Mouse (Mus musculus) heart, postnatal 0 days (tissue): ENCODE results near the gene 4932438A13Rik.

Source experiments
- CTCF ChIP-seq: IDR thresholded peaks from 2 replicates; pipeline ENCODE4 v1.5.1; 2016; ENCODE audit warnings: antibody characterized with exemption, control low read depth, low read depth
- EP300 ChIP-seq: IDR thresholded peaks from 2 replicates; pipeline ENCODE4 v1.6.1; 2016; ENCODE audit warnings: antibody characterized with exemption, low read depth

DNA sequence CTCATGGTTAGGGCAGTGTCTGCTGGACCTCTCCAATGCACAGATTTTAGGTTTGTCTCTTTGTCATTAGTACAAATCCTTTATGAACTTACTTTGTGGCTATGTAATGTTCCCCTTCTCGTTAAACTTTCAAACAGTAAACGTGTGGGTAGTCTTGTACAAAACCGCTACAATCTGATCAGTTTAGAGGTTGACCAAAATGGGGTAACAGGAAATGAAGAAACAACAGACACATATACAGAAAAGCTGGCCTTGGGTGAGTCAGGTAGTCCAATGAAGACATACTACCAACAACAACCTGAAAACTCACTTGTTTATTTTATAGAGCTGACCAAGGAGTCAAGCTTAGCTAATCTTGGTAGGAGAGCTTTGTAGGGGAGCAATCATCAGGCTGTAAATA lies 32.7 kb upstream of the 4932438A13Rik start:
- TF ChIP-seq CTCF = no peak
- TF ChIP-seq EP300 = no peak
